Mouse (Mus musculus) MEL (cell line): ENCODE results near the gene Znrf4. TPM values are rescaled to one million over a fixed set of nuclear protein-coding genes. Genes with fewer than 3 reads are reported as not detected.

Experiments used
- DNase-seq: peaks from one replicate; pipeline ENCODE4 v3.0.0; 2011; ENCODE audit warnings: low read depth, low spot score
- H3K27ac ChIP-seq: 2 replicates; pipeline ENCODE4 v1.5.1; 2012; ENCODE audit warnings: low read depth, mild to moderate bottlenecking, control low read depth, low read length, moderate library complexity; ENCODE audit not compliant: control insufficient read depth
- H3K27me3 ChIP-seq, 2 experiments: fragments of 150-350 bp in 1 of 2; sonication (generic) in 1 of 2; 2 replicates each; pipeline ENCODE4 v1.6.1; 2012; ENCODE audit warnings: low read length in 2 of 2, mild to moderate bottlenecking in 2 of 2, improper control_type of control experiment in 1 of 2, moderate library complexity in 1 of 2; ENCODE audit not compliant: insufficient read depth in 2 of 2, control insufficient read depth in 1 of 2
- H3K36me3 ChIP-seq, 2 experiments: 2 replicates each; pipeline ENCODE4 v1.6.1; 2012 to 2014; ENCODE audit warnings: low read length in 2 of 2, improper control_type of control experiment in 1 of 2, inconsistent platforms in 1 of 2, mild to moderate bottlenecking in 1 of 2; ENCODE audit not compliant: insufficient read depth in 2 of 2, control insufficient read depth in 1 of 2
- H3K4me1 ChIP-seq, 2 experiments: fragments of 150-350 bp in 1 of 2; sonication (generic) in 1 of 2; 2 replicates each; pipeline ENCODE4 v1.6.1; 2012; ENCODE audit warnings: low read length in 2 of 2, improper control_type of control experiment in 1 of 2, mild to moderate bottlenecking in 1 of 2; ENCODE audit not compliant: insufficient read depth in 2 of 2, control insufficient read depth in 1 of 2
- H3K4me3 ChIP-seq, 2 experiments: fragments of 150-350 bp in 1 of 2; sonication (generic) in 1 of 2; 2 replicates each; pipeline ENCODE4 v1.5.1; 2012; ENCODE audit warnings: low read depth in 2 of 2, low read length in 2 of 2, mild to moderate bottlenecking in 2 of 2, moderate library complexity in 2 of 2, control low read depth in 1 of 2, improper control_type of control experiment in 1 of 2; ENCODE audit not compliant: control insufficient read depth in 1 of 2, insufficient read depth in 1 of 2
- H3K79me2 ChIP-seq: 2 replicates; pipeline ENCODE4 v1.6.1; 2012; ENCODE audit warnings: mild to moderate bottlenecking, low read length, moderate library complexity; ENCODE audit not compliant: control insufficient read depth, poor library complexity, insufficient read depth
- H3K9ac ChIP-seq: 2 replicates; pipeline ENCODE4 v1.6.1; 2012; ENCODE audit warnings: low read depth, mild to moderate bottlenecking, control low read depth, low read length, moderate library complexity; ENCODE audit not compliant: control insufficient read depth, poor library complexity, severe bottlenecking
- H3K9me3 ChIP-seq: fragments of 150-350 bp; sonication (generic); replicated peaks from 2 replicates; pipeline ENCODE4 v1.6.1; 2012; ENCODE audit warnings: mild to moderate bottlenecking, low read length, improper control_type of control experiment, moderate library complexity; ENCODE audit not compliant: insufficient read depth
- BHLHE40 ChIP-seq: IDR thresholded peaks from 2 replicates; pipeline ENCODE4 v1.6.1; 2012; ENCODE audit warnings: low read depth, mild to moderate bottlenecking, inconsistent platforms, low read length, improper control_type of control experiment, borderline replicate concordance
- CHD1 ChIP-seq: IDR thresholded peaks from 2 replicates; pipeline ENCODE4 v1.6.1; 2012; ENCODE audit warnings: low read depth, mild to moderate bottlenecking, inconsistent platforms, low read length, improper control_type of control experiment
- CTCF ChIP-seq, 3 experiments: IDR thresholded peaks in 2 of 3; conservative IDR thresholded peaks in 1 of 3; 2 replicates each; pipeline ENCODE4 v1.5.1; 2011 to 2012; ENCODE audit warnings: low read length in 3 of 3, low read depth in 2 of 3, mild to moderate bottlenecking in 2 of 3, improper control_type of control experiment in 1 of 3, inconsistent platforms in 1 of 3, mixed read lengths in 1 of 3, moderate library complexity in 1 of 3; ENCODE audit not compliant: control insufficient read depth in 1 of 3, insufficient read depth in 1 of 3, poor library complexity in 1 of 3, severe bottlenecking in 1 of 3
- EP300 ChIP-seq, 2 experiments: IDR thresholded peaks; 2 replicates each; pipeline ENCODE4 v1.6.1; 2011; ENCODE audit warnings: improper control_type of control experiment in 2 of 2, low read length in 2 of 2, low read depth in 1 of 2, mild to moderate bottlenecking in 1 of 2
- ETS1 ChIP-seq: IDR thresholded peaks from 2 replicates; pipeline ENCODE4 v1.6.1; 2012; ENCODE audit warnings: low read depth, mild to moderate bottlenecking, inconsistent platforms, low read length, improper control_type of control experiment, moderate library complexity
- GABPA ChIP-seq: IDR thresholded peaks from 2 replicates; pipeline ENCODE4 v1.6.1; 2012; ENCODE audit warnings: low read depth, mild to moderate bottlenecking, inconsistent platforms, low read length, improper control_type of control experiment, moderate library complexity
- JUND ChIP-seq: IDR thresholded peaks from 2 replicates; pipeline ENCODE4 v1.6.1; 2011; ENCODE audit warnings: low read depth, mild to moderate bottlenecking, improper control_type of control experiment, low read length
- KAT2A ChIP-seq: conservative IDR thresholded peaks from 2 replicates; pipeline ENCODE4 v1.6.1; 2012; ENCODE audit warnings: low read depth, low read length, improper control_type of control experiment, inconsistent platforms
- MEF2A ChIP-seq: IDR thresholded peaks from 2 replicates; pipeline ENCODE4 v1.6.1; 2014; ENCODE audit warnings: low read depth, mild to moderate bottlenecking, inconsistent platforms, low read length, improper control_type of control experiment; ENCODE audit not compliant: poor library complexity, insufficient replicate concordance, severe bottlenecking; ENCODE audit errors: extremely low read depth
- MXI1 ChIP-seq: IDR thresholded peaks from 2 replicates; pipeline ENCODE4 v1.6.1; 2011; ENCODE audit warnings: mild to moderate bottlenecking, low read depth, low read length, improper control_type of control experiment
- MYC ChIP-seq: IDR thresholded peaks from 2 replicates; pipeline ENCODE4 v1.6.1; 2011; ENCODE audit warnings: low read depth, mild to moderate bottlenecking, low read length, improper control_type of control experiment, moderate library complexity
- NRF1 ChIP-seq: IDR thresholded peaks from 2 replicates; pipeline ENCODE4 v1.6.1; 2014; ENCODE audit warnings: low read depth, mild to moderate bottlenecking, inconsistent platforms, low read length, improper control_type of control experiment, moderate library complexity; ENCODE audit not compliant: poor library complexity, insufficient read depth, severe bottlenecking
- POLR2A ChIP-seq, 2 experiments: IDR thresholded peaks; 2 replicates each; pipeline ENCODE4 v1.6.1; 2011 to 2012; ENCODE audit warnings: low read length in 2 of 2, mild to moderate bottlenecking in 2 of 2, control low read depth in 1 of 2, improper control_type of control experiment in 1 of 2, low read depth in 1 of 2, moderate library complexity in 1 of 2; ENCODE audit not compliant: control insufficient read depth in 1 of 2, insufficient read depth in 1 of 2, poor library complexity in 1 of 2
- POLR2AphosphoS5 ChIP-seq: IDR thresholded peaks from 2 replicates; pipeline ENCODE4 v1.6.1; 2012; ENCODE audit warnings: low read depth, borderline replicate concordance, mild to moderate bottlenecking, inconsistent platforms, low read length, moderate library complexity, mixed read lengths
- SIN3A ChIP-seq: IDR thresholded peaks from 2 replicates; pipeline ENCODE4 v1.6.1; 2012; ENCODE audit warnings: low read length, improper control_type of control experiment, inconsistent platforms
- TCF12 ChIP-seq: IDR thresholded peaks from 2 replicates; pipeline ENCODE4 v1.6.1; 2014; ENCODE audit warnings: low read depth, mild to moderate bottlenecking, inconsistent platforms, low read length, improper control_type of control experiment, moderate library complexity
- USF1 ChIP-seq: IDR thresholded peaks from 2 replicates; pipeline ENCODE4 v1.6.1; 2014; ENCODE audit warnings: low read depth, mild to moderate bottlenecking, inconsistent platforms, low read length, improper control_type of control experiment, moderate library complexity
- polyA plus RNA-seq, 2 experiments: library from polyadenylated mRNA; stranded (reverse) in 1 of 2; unstranded in 1 of 2; fragments of >175 nt in 1 of 2; fragments of >200 nt in 1 of 2; gene quantifications; 2 replicates each; pipeline versions ENCODE4 v1.2.1 to v1.2.4; 2012; ENCODE audit warnings: low replicate concordance in 2 of 2, low read depth in 1 of 2; ENCODE audit not compliant: insufficient read length in 2 of 2, insufficient read depth in 1 of 2, missing spikeins in 1 of 2
- total RNA-seq: library from RNA; depleted of rRNA; stranded (reverse); fragments of 300-350 nt; gene quantifications from 2 replicates; pipeline ENCODE4 v1.2.3, GENCODE M21; 2012; rRNA removed

Gene Znrf4
- total RNA-seq: not detected in 2 replicates
- not detected for polyA plus RNA-seq

- Histone ChIP-seq H3K9ac (no peak within 1 kb of the TSS), H3K27me3 (no peaks in the 10 kb centered on the region), H3K27ac (no peak within 1 kb of the TSS), H3K4me3 (no peak within 1 kb of the TSS), H3K4me1 (peaks cover 0 to 8% of the 10 kb centered on the region in 2 experiments; a peak in 1 of 4 replicates), H3K36me3 (0 out of 4 replicates have a peak, but pooled peaks cover 0 to 2% of the 10 kb centered on the region in 2 experiments), H3K9me3 (no peaks in the 10 kb centered on the region), H3K79me2 (no peaks in the 10 kb centered on the region; the same call in 1 of the 2 replicates)
- TF ChIP-seq SIN3A (no peak), NRF1 (no peak), ETS1 (no peak), MEF2A (no peak), USF1 (no peak)
- DNase-seq: no peak
Measured at GRCm38 (mm10) chr17:56512310-56512709, at the start of gene Znrf4. Znrf4 (minus strand) TSS chr17:56512431.

- Histone ChIP-seq H3K9me3 (no peaks in the 10 kb centered on the region), H3K9ac (no peak overlapping the region), H3K4me3 (no peak overlapping the region), H3K36me3 (peaks cover 0 to 13% of the 10 kb centered on the region in 2 experiments; a peak in 1 of 4 replicates), H3K79me2 (no peaks in the 10 kb centered on the region), H3K4me1 (no peaks in the 10 kb centered on the region), H3K27me3 (no peaks in the 10 kb centered on the region), H3K27ac (no peak overlapping the region)
- TF ChIP-seq POLR2AphosphoS5 (peak; percentile 26; the same call in 1 of the 2 replicates), KAT2A (no peak), EP300 (IDR thresholded peaks at IDR 0.05; ENCODE audit: low read depth in 1 of 2, low read length in 2 of 2) (no peak), TCF12 (no peak), MXI1 (no peak), MYC (no peak), BHLHE40 (no peak), JUND (no peak), POLR2A (IDR thresholded peaks at IDR 0.05; ENCODE audit: control insufficient read depth in 1 of 2, insufficient read depth in 1 of 2, low read depth in 1 of 2, low read length in 2 of 2, poor library complexity in 1 of 2) (peak in 1 of 2 experiments; percentile 23; a peak in 1 of 4 replicates)
- no peak for DNase-seq
Measured at GRCm38 (mm10) chr17:56561866-56562265, 49.6 kb upstream of the Znrf4 start.

- no peak for TF ChIP-seq CTCF (IDR thresholded peaks at IDR 0.05 in 2 of 3, conservative IDR thresholded peaks at IDR 0.05 in 1 of 3; ENCODE audit: control insufficient read depth in 1 of 3, insufficient read depth in 1 of 3, low read depth in 2 of 3, low read length in 3 of 3, poor library complexity in 1 of 3, severe bottlenecking in 1 of 3)
- TF ChIP-seq BHLHE40: no peak
- TF ChIP-seq SIN3A: no peak
- TF ChIP-seq CHD1: no peak
- TF ChIP-seq POLR2A (IDR thresholded peaks at IDR 0.05; ENCODE audit: control insufficient read depth in 1 of 2, insufficient read depth in 1 of 2, low read depth in 1 of 2, low read length in 2 of 2, poor library complexity in 1 of 2): 0 out of 4 replicates have a peak, but pooled peaks of 1 of the 2 experiments have one; percentile 20
- no peak for TF ChIP-seq POLR2AphosphoS5
- no peak for TF ChIP-seq GABPA
- no peak overlapping the region for H3K9ac ChIP-seq
- H3K27me3 ChIP-seq: no peaks in the 10 kb centered on the region
- H3K79me2 ChIP-seq: no peaks in the 10 kb centered on the region
- no peak for DNase-seq
- H3K4me1 ChIP-seq: no peaks in the 10 kb centered on the region
- H3K4me3 ChIP-seq: no peak overlapping the region
- peaks cover 0 to 13% of the 10 kb centered on the region in 2 experiments; a peak in 1 of 4 replicates for H3K36me3 ChIP-seq
- H3K27ac ChIP-seq: no peak overlapping the region
- H3K9me3 ChIP-seq: no peaks in the 10 kb centered on the region
Measured at GRCm38 (mm10) chr17:56560131-56560530, 47.9 kb upstream of the Znrf4 start.
